Comparison of ENCODE assay signal across 20 mouse cellular contexts in genomic region chr11:56898548-56898951, GRCm38 (mm10).
DNase-seq lines count a peak whose midpoint lies in the region; ATAC-seq lines count a peak whose summit lies in the region.
"Had no signal": no experiment of that assay in that cellular context is flagged by ENCODE, and none has a peak within 500 bp of the region (broad histone marks: within the 10 kb centered on the region; RNA-seq: fewer than 3 reads in every experiment).

No protein-coding gene starts in this region.

- 40% methylated on average over 4 of the region's 4 CpGs for WGBS in hindbrain, embryonic 11.5 days
- WGBS in hindbrain, embryonic 16.5 days, result 35% methylated on average over 4 of the region's 4 CpGs
- WGBS in forebrain, embryonic 14.5 days, result 11% methylated on average over 4 of the region's 4 CpGs
- WGBS in midbrain, embryonic 15.5 days, result 17% methylated on average over 4 of the region's 4 CpGs

- H3K27ac ChIP-seq in hindbrain, embryonic 11.5 days (ENCODE audit: low read depth, low read length), result no peak overlapping the region
- H3K27ac ChIP-seq in hindbrain, embryonic 16.5 days (ENCODE audit: low read depth, low read length), result no peak overlapping the region
- H3K27ac ChIP-seq in forebrain, embryonic 14.5 days (ENCODE audit: low read depth, low read length), result no peak overlapping the region
- 0 out of 2 replicates have a peak overlapping the region, but pooled peaks have one; percentile 11 for H3K27ac ChIP-seq in midbrain, embryonic 15.5 days
- H3K27ac ChIP-seq: heart, embryonic 13.5 days; kidney, postnatal 0 days; layer of hippocampus, adult 2 months; liver, embryonic 12.5 days had no signal

- no peak overlapping the region for H3K4me2 ChIP-seq in hindbrain, embryonic 11.5 days (replicated peaks; ENCODE audit: low read depth, low read length)
- H3K4me2 ChIP-seq in hindbrain, embryonic 16.5 days (ENCODE audit: low read length), result no peak overlapping the region
- no peak overlapping the region for H3K4me2 ChIP-seq in forebrain, embryonic 14.5 days (ENCODE audit: low read length)
- H3K4me2 ChIP-seq in midbrain, embryonic 15.5 days, result no peak overlapping the region
- H3K4me2 ChIP-seq: heart, embryonic 13.5 days; liver, embryonic 12.5 days; lung, embryonic 14.5 days had no signal

- H3K4me3 ChIP-seq in hindbrain, embryonic 11.5 days (ENCODE audit: low read depth, low read length), result no peak overlapping the region
- no peak overlapping the region for H3K4me3 ChIP-seq in hindbrain, embryonic 16.5 days (ENCODE audit: low read length)
- no peak overlapping the region for H3K4me3 ChIP-seq in forebrain, embryonic 14.5 days (ENCODE audit: low read depth, low read length)
- no peak overlapping the region for H3K4me3 ChIP-seq in midbrain, embryonic 15.5 days
- H3K4me3 ChIP-seq: heart, embryonic 13.5 days; layer of hippocampus, adult 2 months; liver, embryonic 12.5 days had no signal

- H3K9ac ChIP-seq in hindbrain, embryonic 11.5 days (ENCODE audit: low read depth, low read length), result no peak overlapping the region
- H3K9ac ChIP-seq in hindbrain, embryonic 16.5 days (ENCODE audit: low read depth, low read length), result no peak overlapping the region
- H3K9ac ChIP-seq in forebrain, embryonic 14.5 days (ENCODE audit: low read length), result no peak overlapping the region
- no peak overlapping the region for H3K9ac ChIP-seq in midbrain, embryonic 15.5 days
- H3K9ac ChIP-seq: heart, embryonic 13.5 days; liver, embryonic 12.5 days; lung, embryonic 14.5 days had no signal

- DNase-seq in hindbrain, embryonic 11.5 days (ENCODE audit: low spot score), result peak; percentile 21
- peak; percentile 29 for DNase-seq in embryo, embryonic 10.5 days (ENCODE audit: low spot score)
- DNase-seq in forebrain, embryonic 14.5 days (ENCODE audit: low spot score), result peak; percentile 79
- DNase-seq in layer of hippocampus, adult 8-10 months (ENCODE audit: low spot score in 2 of 2), result no peak
- no peak for DNase-seq in kidney, postnatal 4 days
- DNase-seq: adrenal gland, adult 2 months; gastrocnemius, postnatal 36 days; heart, postnatal 36 days; lung, embryonic 14.5 days; lung, postnatal 4 days; right cerebral cortex, postnatal 14 days; thymus, postnatal 36 days had no signal

- no peaks in the 10 kb centered on the region for H3K36me3 ChIP-seq in hindbrain, embryonic 11.5 days (ENCODE audit: control insufficient read depth, insufficient read depth, low read length)
- H3K36me3 ChIP-seq in hindbrain, embryonic 16.5 days (ENCODE audit: control insufficient read depth, insufficient read depth, low read length), result no peaks in the 10 kb centered on the region
- H3K36me3 ChIP-seq in forebrain, embryonic 14.5 days (ENCODE audit: control insufficient read depth, insufficient read depth, low read length), result no peaks in the 10 kb centered on the region
- H3K36me3 ChIP-seq in midbrain, embryonic 15.5 days (replicated peaks), result no peaks in the 10 kb centered on the region
- H3K36me3 ChIP-seq: heart, embryonic 13.5 days; liver, embryonic 12.5 days had no signal

- ATAC-seq in hindbrain, embryonic 11.5 days (ENCODE audit: low FRiP score), result peak; percentile 65
- ATAC-seq in hindbrain, embryonic 16.5 days, result no peak; the same call in 1 of the 2 replicates
- ATAC-seq in forebrain, embryonic 14.5 days, result peak; percentile 81
- ATAC-seq in midbrain, embryonic 15.5 days (replicated peaks), result no peak
- no peak for ATAC-seq in granulocyte monocyte progenitor cell, adult 5-6 weeks (replicated peaks; ENCODE audit: poor library complexity, severe bottlenecking)
- ATAC-seq: intestine, embryonic 16.5 days; liver, embryonic 12.5 days had no signal

- no peaks in the 10 kb centered on the region for H3K4me1 ChIP-seq in hindbrain, embryonic 11.5 days (replicated peaks; ENCODE audit: control insufficient read depth, insufficient read depth, low read length)
- no peaks in the 10 kb centered on the region; the same call in 1 of the 2 replicates for H3K4me1 ChIP-seq in hindbrain, embryonic 16.5 days (ENCODE audit: control insufficient read depth, insufficient read depth, low read depth, low read length)
- H3K4me1 ChIP-seq in forebrain, embryonic 14.5 days (ENCODE audit: control insufficient read depth, insufficient read depth, low read length), result no peaks in the 10 kb centered on the region
- 0 out of 2 replicates have a peak, but pooled peaks cover 2% of the 10 kb centered on the region for H3K4me1 ChIP-seq in midbrain, embryonic 15.5 days
- H3K4me1 ChIP-seq: heart, embryonic 13.5 days; liver, embryonic 12.5 days had no signal

- no peaks in the 10 kb centered on the region for H3K9me3 ChIP-seq in hindbrain, embryonic 11.5 days (ENCODE audit: control insufficient read depth, low read length)
- H3K9me3 ChIP-seq in hindbrain, embryonic 16.5 days (ENCODE audit: control insufficient read depth, low read length), result no peaks in the 10 kb centered on the region
- no peaks in the 10 kb centered on the region for H3K9me3 ChIP-seq in forebrain, embryonic 14.5 days (replicated peaks; ENCODE audit: control insufficient read depth, low read length)
- H3K9me3 ChIP-seq in midbrain, embryonic 15.5 days, result no peaks in the 10 kb centered on the region
- H3K9me3 ChIP-seq: heart, embryonic 13.5 days had no signal

- no peaks in the 10 kb centered on the region for H3K27me3 ChIP-seq in hindbrain, embryonic 11.5 days (ENCODE audit: control insufficient read depth, insufficient read depth, low read length)
- no peaks in the 10 kb centered on the region for H3K27me3 ChIP-seq in hindbrain, embryonic 16.5 days (replicated peaks; ENCODE audit: control insufficient read depth, insufficient read depth, low read length)
- H3K27me3 ChIP-seq in forebrain, embryonic 14.5 days (replicated peaks; ENCODE audit: control insufficient read depth, insufficient read depth, low read length), result no peaks in the 10 kb centered on the region
- no peaks in the 10 kb centered on the region for H3K27me3 ChIP-seq in midbrain, embryonic 15.5 days (replicated peaks)
- H3K27me3 ChIP-seq: heart, embryonic 13.5 days; liver, embryonic 12.5 days had no signal

Comparison
In these comparisons a context has a peak if more than half of its experiments do, and no peak if none do; other contexts are left out.
1. ATAC-seq: peak in hindbrain, embryonic 11.5 days (single experiment) and forebrain, embryonic 14.5 days (single experiment); none in hindbrain, embryonic 16.5 days (single experiment), midbrain, embryonic 15.5 days (single experiment) and granulocyte monocyte progenitor cell, adult 5-6 weeks (single experiment).
2. DNase-seq: peak in hindbrain, embryonic 11.5 days (single experiment), embryo, embryonic 10.5 days (single experiment) and forebrain, embryonic 14.5 days (single experiment); none in layer of hippocampus, adult 8-10 months (0 of 2) and kidney, postnatal 4 days (0 of 2).